Mouse (Mus musculus) midbrain, embryonic 11.5 days (tissue): ENCODE results near the gene Zfp954. TPM values are rescaled to one million over a fixed set of nuclear protein-coding genes. Genes with fewer than 3 reads are reported as not detected.

Source experiments
- ATAC-seq: fragments of 200-750 bp; cut with Nextera tagmentation; 2 replicates; pipeline ENCODE4 v1.8.0; 2017; ENCODE audit warnings: moderate TSS enrichment, moderate library complexity; ENCODE audit not compliant: low FRiP score
- DNase-seq: peaks from one replicate; pipeline ENCODE4 v3.0.0; 2015; ENCODE audit warnings: low spot score; ENCODE audit errors: missing footprints
- H3K27ac ChIP-seq: fragments of 300-500 bp; sonication (generic); 2 replicates; pipeline ENCODE4 v1.5.1; 2014; ENCODE audit warnings: low read depth, low read length
- H3K27me3 ChIP-seq: fragments of 300-500 bp; sonication (generic); 2 replicates; pipeline ENCODE4 v1.6.1; 2014; ENCODE audit warnings: mild to moderate bottlenecking, low read length, moderate library complexity, mixed read lengths; ENCODE audit not compliant: control insufficient read depth, insufficient read depth
- H3K36me3 ChIP-seq: fragments of 300-500 bp; sonication (generic); 2 replicates; pipeline ENCODE4 v1.6.1; 2014; ENCODE audit warnings: mild to moderate bottlenecking, low read length, moderate library complexity, mixed read lengths; ENCODE audit not compliant: control insufficient read depth, insufficient read depth
- H3K4me1 ChIP-seq: fragments of 300-500 bp; sonication (generic); 2 replicates; pipeline ENCODE4 v1.6.1; 2014; ENCODE audit warnings: low read length; ENCODE audit not compliant: control insufficient read depth, insufficient read depth
- H3K4me2 ChIP-seq: fragments of 300-500 bp; sonication (generic); 2 replicates; pipeline ENCODE4 v1.6.1; 2014; ENCODE audit warnings: mild to moderate bottlenecking, moderate library complexity
- H3K4me3 ChIP-seq: fragments of 300-500 bp; sonication (generic); 2 replicates; pipeline ENCODE4 v1.5.1; 2014; ENCODE audit warnings: low read depth, low read length
- H3K9ac ChIP-seq: fragments of 300-500 bp; sonication (generic); 2 replicates; pipeline ENCODE4 v1.6.1; 2014; ENCODE audit warnings: low read length
- H3K9me3 ChIP-seq: fragments of 300-500 bp; sonication (generic); 2 replicates; pipeline ENCODE4 v1.6.1; 2016; ENCODE audit warnings: low read length; ENCODE audit not compliant: control insufficient read depth
- WGBS: fragments of 180-500 bp; shearing (Covaris S2); extraction: QIAGEN DNeasy Blood & Tissue Kit; methylation state at CpG from one replicate; pipeline ENCODE4 v1.1.7; 2014; 5-methylcytosine and 5-hydroxymethylcytosine counted together
- polyA plus RNA-seq: library from polyadenylated mRNA; unstranded; fragments of >200 nt; fragmentation: Nextera tagmentation; extraction: Ambion mirVana; gene quantifications from 2 replicates; pipeline ENCODE4 v1.2.1, GENCODE M21; 2014

Zfp954 gene
- polyA plus RNA-seq, 1 experiment from 2014 or later = 16.8 TPM

- 85% methylated on average over 7 of the region's 7 CpGs for WGBS
- Histone ChIP-seq H3K27me3 (no peaks in the 10 kb centered on the region), H3K36me3 (no peaks in the 10 kb centered on the region), H3K9me3 (peaks cover 6% of the 10 kb centered on the region; the same call in 1 of the 2 replicates), H3K4me3 (no peak overlapping the region), H3K4me1 (no peaks in the 10 kb centered on the region), H3K27ac (no peak overlapping the region), H3K4me2 (no peak overlapping the region), H3K9ac (no peak overlapping the region)
- ATAC-seq = no peak
- DNase-seq = no peak
Observed at GRCm38 (mm10) chr7:7108501-7108900, 12.8 kb downstream of the Zfp954 start.

Other genes with a start within 250 kb of the Zfp954 start
- not detected in 2 replicates for gene Aurkc, start 126.2 kb downstream of the Zfp954 start, polyA plus RNA-seq
- gene Zfp773, start 15.3 kb upstream of the Zfp954 start, polyA plus RNA-seq = 8.1 and 8.8 TPM in 2 replicates
- gene Zfp418, start 49.8 kb upstream of the Zfp954 start, polyA plus RNA-seq = 3.4 and 3.5 TPM in 2 replicates
- gene Zfp772, start 88.5 kb upstream of the Zfp954 start, polyA plus RNA-seq = 10.7 and 11.4 TPM in 2 replicates
- 0.37 TPM in 1 of 2 replicates, not detected in the other for gene Vmn2r29, start 125.8 kb upstream of the Zfp954 start, polyA plus RNA-seq
- gene Gm45844, start 156.8 kb upstream of the Zfp954 start, polyA plus RNA-seq = 2.5 and 3.6 TPM in 2 replicates
- 56.7 and 57.0 TPM in 2 replicates for gene Clcn4, start 179.4 kb upstream of the Zfp954 start, polyA plus RNA-seq
- gene Vmn2r30, start 216.1 kb upstream of the Zfp954 start, polyA plus RNA-seq = not detected in 2 replicates